In genomic region chr14:47151306-47151705, GRCm38 (mm10) we compare ENCODE assay signal across 11 mouse cellular contexts.
"Had no signal": no experiment of that assay in that cellular context is flagged by ENCODE, and none has a peak within 500 bp of the region (broad histone marks: within the 10 kb centered on the region; RNA-seq: fewer than 3 reads in every experiment).

No protein-coding gene starts in this region.

- DNase-seq: gastrocnemius, adult 2 months; gastrocnemius, postnatal 10 days; gastrocnemius, postnatal 36 days; heart, adult 2 months; heart, postnatal 36 days; kidney, adult 11 months; kidney, adult 2 months; kidney, adult 9 months; kidney, postnatal 14 days; kidney, postnatal 36 days; lung, adult 18-20 months had no signal
